Mouse (Mus musculus) cerebellum, adult 2 months (tissue): ENCODE data around the gene Ssb. TPM values are rescaled to one million over a fixed set of nuclear protein-coding genes. Genes with fewer than 3 reads are reported as not detected.
A peak's percentile ranks its signal among the peaks of the same experiment; 100 is the strongest.

Experiments used
- DNase-seq, 2 experiments: peaks; one replicate each; pipeline ENCODE4 v3.0.0; 2021
- H3K27ac ChIP-seq: fragments of 200-500 bp; 2 replicates; pipeline ENCODE4 v1.5.1; 2012; ENCODE audit warnings: low read length, control low read depth, inconsistent platforms; ENCODE audit not compliant: insufficient read depth
- H3K27me3 ChIP-seq: fragments of 200-500 bp; 2 replicates; pipeline ENCODE4 v1.6.1; 2012; ENCODE audit warnings: inconsistent platforms, mild to moderate bottlenecking, low read length, moderate library complexity; ENCODE audit not compliant: control insufficient read depth, insufficient read depth
- H3K4me1 ChIP-seq: fragments of 200-500 bp; 2 replicates; pipeline ENCODE4 v1.6.1; 2011; ENCODE audit warnings: low read length; ENCODE audit not compliant: control insufficient read depth, insufficient read depth
- H3K4me3 ChIP-seq: fragments of 200-500 bp; replicated peaks from 2 replicates; pipeline ENCODE3; 2011; ENCODE audit warnings: mild to moderate bottlenecking, low read depth, low read length, control low read depth; ENCODE audit not compliant: insufficient read depth
- CTCF ChIP-seq: fragments of 200-500 bp; IDR thresholded peaks from 2 replicates; pipeline ENCODE4 v1.5.1; 2011; ENCODE audit warnings: low read depth, mild to moderate bottlenecking, control low read depth, low read length, moderate library complexity, borderline replicate concordance; ENCODE audit not compliant: insufficient read depth
- POLR2A ChIP-seq: fragments of 200-500 bp; IDR thresholded peaks from 2 replicates; pipeline ENCODE4 v1.6.1; 2011; ENCODE audit warnings: low read length, control low read depth, borderline replicate concordance; ENCODE audit not compliant: insufficient read depth
- WGBS: fragments of 180-500 bp; shearing (Covaris S2); methylation state at CpG from one replicate; pipeline ENCODE4 v1.1.7; 2018; 5-methylcytosine and 5-hydroxymethylcytosine counted together
- polyA plus RNA-seq: library from polyadenylated mRNA; depleted of rRNA; stranded (reverse); fragments of >200 nt; gene quantifications from 2 replicates; pipeline ENCODE4 v1.2.3, GENCODE M21; 2012

The Ssb gene
- polyA plus RNA-seq, 1 experiment = 92.8 TPM

GRCm38 (mm10) chr2:69825898-69826297 lies 35.5 kb upstream of the Ssb start:
- peak; percentile 48 to 52 for DNase-seq
- Histone ChIP-seq H3K27ac (peak overlapping the region; percentile 98), H3K27me3 (no peaks in the 10 kb centered on the region), H3K4me1 (peaks cover 23% of the 10 kb centered on the region), H3K4me3 (peak overlapping the region; percentile 11)
- WGBS = 13% methylated on average over 10 of the region's 10 CpGs
- TF ChIP-seq POLR2A (no peak), CTCF (no peak)

- Histone ChIP-seq H3K4me1 (peaks cover 23% of the 10 kb centered on the region), H3K27me3 (no peaks in the 10 kb centered on the region), H3K4me3 (no peak overlapping the region), H3K27ac (peak overlapping the region; percentile 91)
- WGBS = 4% methylated on average over 2 of the region's 2 CpGs
- peak; percentile 74 to 88 for DNase-seq
- TF ChIP-seq POLR2A (0 out of 2 replicates have a peak, but pooled peaks have one; percentile 32), CTCF (no peak)
Observed at GRCm38 (mm10) chr2:69826380-69826779, 35.0 kb upstream of the Ssb start.

- 62% methylated on average over 7 of the region's 7 CpGs for WGBS
- peak overlapping the region; percentile 4; the same call in 1 of the 2 replicates for H3K27ac ChIP-seq
Observed at GRCm38 (mm10) chr2:69828031-69828430, 33.3 kb upstream of the Ssb start.

GRCm38 (mm10) chr2:69829680-69830079 lies 31.7 kb upstream of the Ssb start:
- DNase-seq = no peak
- no peak for TF ChIP-seq CTCF
- 93% methylated on average over 2 of the region's 2 CpGs for WGBS
- no peak overlapping the region for H3K4me3 ChIP-seq
- no peak overlapping the region for H3K27ac ChIP-seq
- H3K4me1 ChIP-seq = peaks cover 20% of the 10 kb centered on the region
- no peaks in the 10 kb centered on the region for H3K27me3 ChIP-seq

More at GRCm38 (mm10) chr2:69828031-69828430, 33.3 kb upstream of the Ssb start:
- Histone ChIP-seq H3K27me3 (no peaks in the 10 kb centered on the region), H3K4me3 (no peak overlapping the region), H3K4me1 (peaks cover 23% of the 10 kb centered on the region)
- DNase-seq = no peak
- TF ChIP-seq POLR2A = no peak
- TF ChIP-seq CTCF = no peak

- WGBS = 86% methylated on average over 8 of the region's 8 CpGs
- TF ChIP-seq CTCF (no peak), POLR2A (no peak)
- no peaks in the 10 kb centered on the region for H3K27me3 ChIP-seq
- no peak overlapping the region for H3K27ac ChIP-seq
- H3K4me1 ChIP-seq = peaks cover 17% of the 10 kb centered on the region
- no peak overlapping the region for H3K4me3 ChIP-seq
- DNase-seq = no peak
Observed at GRCm38 (mm10) chr2:69830116-69830515, 31.2 kb upstream of the Ssb start.

GRCm38 (mm10) chr2:69837244-69837967 lies 24.0 kb upstream of the Ssb start:
- DNase-seq = no peak
- Histone ChIP-seq H3K4me3 (no peak overlapping the region), H3K27me3 (no peaks in the 10 kb centered on the region), H3K4me1 (no peaks in the 10 kb centered on the region), H3K27ac (no peak overlapping the region)
- WGBS = 66% methylated on average over 7 of the region's 7 CpGs
- TF ChIP-seq POLR2A = no peak

- DNase-seq = no peak
- no peak overlapping the region for H3K27ac ChIP-seq
- no peaks in the 10 kb centered on the region for H3K4me1 ChIP-seq
- TF ChIP-seq POLR2A = no peak
- peak; percentile 42; the same call in 1 of the 2 replicates for TF ChIP-seq CTCF
- no peaks in the 10 kb centered on the region for H3K27me3 ChIP-seq
- WGBS = 33% methylated on average over 3 of the region's 3 CpGs
- no peak overlapping the region for H3K4me3 ChIP-seq
Observed at GRCm38 (mm10) chr2:69837996-69838395, 23.4 kb upstream of the Ssb start.

- no peaks in the 10 kb centered on the region for H3K27me3 ChIP-seq
- no peak overlapping the region for H3K27ac ChIP-seq
- H3K4me3 ChIP-seq = no peak overlapping the region
- H3K4me1 ChIP-seq = no peaks in the 10 kb centered on the region
- no peak for TF ChIP-seq CTCF
- no peak for TF ChIP-seq POLR2A
- DNase-seq = no peak
Observed at GRCm38 (mm10) chr2:69838707-69839106, 22.7 kb upstream of the Ssb start.
